Mouse (Mus musculus) left cerebral cortex, adult 9 months (tissue): ENCODE data around the gene Ift52.

ENCODE experiments used
- DNase-seq, 2 experiments: peaks; one replicate each; pipeline ENCODE4 v3.0.0; 2022; ENCODE audit warnings: low spot score in 2 of 2

The Ift52 gene

DNA sequence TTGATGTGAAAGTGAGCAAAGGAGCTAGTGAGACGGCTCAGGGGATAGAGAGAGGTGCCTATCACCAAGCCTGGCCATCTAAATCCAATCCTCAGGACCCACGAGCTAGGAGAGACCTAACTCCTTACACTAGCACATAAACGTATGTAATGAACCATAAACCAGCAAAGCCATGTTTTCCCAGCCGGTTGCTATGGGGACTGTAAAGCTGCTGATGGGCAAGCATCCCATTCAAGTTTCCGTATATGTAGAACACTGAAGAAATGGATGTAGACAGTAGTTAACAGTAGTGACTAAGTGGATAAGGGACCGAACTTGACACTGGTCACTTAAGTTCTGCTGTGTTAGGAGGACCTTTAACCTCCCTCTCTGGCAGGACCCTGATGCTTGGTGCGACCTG lies 56.9 kb downstream of the Ift52 start:
- DNase-seq: peak in 1 of 2 experiments; percentile 23

DNA sequence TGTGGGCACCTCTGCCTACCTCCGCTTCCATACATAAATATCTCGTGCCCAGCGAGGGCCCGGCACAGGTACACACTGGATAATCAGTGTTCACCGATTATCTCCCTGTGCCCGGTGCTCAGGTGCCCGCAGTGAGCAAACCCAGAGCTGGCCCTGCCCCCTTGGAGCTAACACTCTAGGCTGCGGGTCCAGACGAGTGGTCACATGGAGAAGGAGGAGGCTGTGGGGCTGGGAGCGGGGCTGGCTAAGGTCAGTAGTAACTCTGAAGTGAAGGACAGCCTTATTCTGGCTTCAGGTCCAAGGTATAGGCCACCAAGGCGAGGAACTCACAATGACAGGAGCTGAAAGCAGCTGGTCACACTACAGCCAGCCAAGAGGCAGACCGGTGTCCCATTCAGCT lies 57.7 kb downstream of the Ift52 start:
- no peak for DNase-seq

DNA sequence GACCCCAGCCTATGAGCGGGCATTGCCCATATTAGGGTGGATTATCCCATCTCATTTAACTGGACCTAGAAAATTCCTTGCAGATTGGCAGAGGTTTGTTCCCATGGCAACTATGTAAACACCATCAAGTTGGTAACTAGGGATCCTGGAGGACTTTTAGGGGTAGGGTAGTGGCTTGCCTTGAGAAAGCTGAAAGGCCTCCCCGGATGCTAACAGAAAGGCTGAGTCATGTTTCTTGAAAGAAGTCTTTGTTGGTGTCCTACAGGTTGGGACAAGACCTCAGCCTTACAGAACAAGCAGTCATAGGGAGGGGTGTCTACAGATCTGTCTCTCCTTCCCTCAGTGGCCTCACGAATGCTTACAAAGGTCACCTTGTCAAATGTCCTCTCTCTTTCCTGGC lies 58.1 kb downstream of the Ift52 start:
- DNase-seq: no peak

DNA sequence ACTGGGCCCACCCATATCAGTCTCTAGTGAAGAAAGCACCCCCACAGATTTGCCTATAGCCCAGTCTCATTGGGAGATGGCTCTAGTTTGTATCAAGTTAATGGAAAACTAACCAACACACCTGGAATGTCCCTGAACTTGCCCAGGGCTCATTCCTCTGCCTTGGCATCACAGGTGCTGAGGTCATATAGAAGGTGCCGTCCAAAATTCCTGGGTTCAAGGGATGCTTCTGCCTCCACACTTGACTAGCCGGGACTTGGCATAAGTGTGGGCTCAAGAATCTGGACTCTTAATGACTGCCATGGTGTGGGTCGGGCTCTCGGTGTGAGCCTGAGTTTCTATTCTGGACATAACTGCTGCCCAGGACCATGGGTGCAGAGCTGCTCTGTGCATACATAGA lies 61.9 kb downstream of the Ift52 start:
- DNase-seq: no peak

DNA sequence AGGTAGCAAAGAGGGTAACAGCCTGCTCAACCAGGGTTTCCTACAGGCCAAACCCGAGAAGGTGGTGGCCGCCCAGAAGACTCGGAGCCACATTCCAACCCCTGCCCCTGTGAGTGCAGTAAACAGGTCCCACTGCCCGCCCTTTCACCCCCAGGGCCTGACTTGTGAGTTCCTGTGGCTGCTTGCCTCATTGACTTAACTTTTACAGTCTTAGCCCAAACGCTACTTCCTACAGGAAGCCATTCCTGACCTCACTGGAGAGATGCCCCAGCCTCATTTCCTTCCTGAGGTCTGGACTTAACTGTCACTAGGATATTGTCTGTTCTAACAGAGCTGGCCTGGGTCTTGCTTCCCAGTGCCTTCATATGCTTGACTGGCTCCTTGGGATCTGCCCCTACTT lies 65.4 kb downstream of the Ift52 start:
- no peak for DNase-seq

DNA sequence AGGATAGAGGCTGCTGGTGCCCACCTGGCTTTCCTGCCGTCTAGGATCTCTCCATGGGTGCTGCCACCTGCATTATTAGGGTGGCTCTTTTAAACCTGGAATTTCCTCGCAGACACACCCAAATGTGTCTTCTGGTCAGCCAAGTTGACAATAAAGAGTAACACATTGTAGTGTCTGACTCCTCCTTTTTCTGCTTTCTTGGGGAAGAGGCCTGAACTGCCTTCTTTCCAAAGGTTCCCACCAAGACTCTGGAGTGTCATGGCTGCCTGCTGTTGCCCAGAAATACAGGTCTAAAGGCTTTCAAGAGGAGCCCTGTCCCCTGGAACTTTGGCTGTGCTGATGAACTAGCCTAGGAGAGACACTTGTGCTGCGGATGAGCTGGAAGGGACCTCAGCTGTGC lies 67.4 kb downstream of the Ift52 start:
- DNase-seq: no peak

DNA sequence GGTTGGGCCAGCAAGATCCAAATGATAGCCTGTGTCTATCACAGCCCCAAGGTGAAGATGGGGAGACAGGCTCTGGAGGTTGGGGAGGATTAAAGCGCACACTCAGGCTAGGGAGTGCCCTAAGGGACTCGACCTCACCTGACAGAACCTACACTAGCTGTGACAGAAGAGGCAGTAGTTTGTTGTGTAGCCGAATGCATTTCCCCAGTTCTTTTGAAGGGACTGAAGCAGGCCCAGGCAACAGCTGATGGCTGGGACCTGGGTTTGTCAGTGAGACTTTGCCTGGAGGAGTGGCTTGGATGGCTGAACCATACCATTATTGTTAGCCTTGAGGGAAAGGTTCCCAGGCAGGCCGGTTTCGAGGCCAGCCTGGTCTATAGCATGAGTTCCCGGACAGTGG lies 67.9 kb downstream of the Ift52 start:
- no peak for DNase-seq

DNA sequence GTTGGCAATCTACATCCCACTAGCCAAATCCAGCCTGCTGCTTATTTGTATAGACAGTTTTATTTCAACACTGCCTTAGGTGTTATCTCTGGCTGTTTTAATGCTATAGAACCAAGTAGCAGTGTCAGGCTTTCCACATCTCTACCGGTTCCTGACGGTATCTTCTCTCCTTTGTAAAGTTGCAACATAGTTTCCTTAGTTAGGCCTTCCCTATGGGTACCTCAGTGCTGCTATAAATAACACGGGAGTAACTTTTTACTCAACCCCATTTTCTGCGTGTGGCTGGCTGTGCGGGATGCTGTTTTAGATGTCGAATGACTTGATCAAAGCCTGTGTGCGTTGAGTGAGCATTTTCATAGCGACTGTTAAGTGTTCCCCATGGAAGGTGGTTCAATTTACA lies 69.4 kb downstream of the Ift52 start:
- no peak for DNase-seq

DNA sequence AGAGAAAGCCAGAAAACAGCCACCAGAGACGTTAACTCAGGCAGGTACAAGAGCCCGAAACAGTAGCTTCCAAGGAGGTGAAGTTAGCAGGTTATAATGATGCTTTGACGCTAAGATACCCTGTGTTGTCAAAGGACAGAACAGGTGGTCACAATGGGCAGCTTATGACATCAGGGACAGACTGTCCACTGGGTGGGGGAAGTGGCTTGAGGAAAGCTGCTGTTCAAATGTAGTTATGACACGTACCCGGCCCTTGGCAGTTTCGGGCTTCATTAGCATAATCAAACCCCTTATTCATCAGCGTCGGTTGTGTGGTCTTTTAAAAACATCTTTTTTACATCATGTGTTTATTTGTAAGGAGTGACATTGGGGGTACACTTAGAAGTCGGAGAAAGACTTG lies 70.6 kb downstream of the Ift52 start, which contains the start of gene Gtsf1l:
TSS of gene Gtsf1l (minus strand) at position 128 of the 400 bp plus-strand sequence.
- DNase-seq: no peak

DNA sequence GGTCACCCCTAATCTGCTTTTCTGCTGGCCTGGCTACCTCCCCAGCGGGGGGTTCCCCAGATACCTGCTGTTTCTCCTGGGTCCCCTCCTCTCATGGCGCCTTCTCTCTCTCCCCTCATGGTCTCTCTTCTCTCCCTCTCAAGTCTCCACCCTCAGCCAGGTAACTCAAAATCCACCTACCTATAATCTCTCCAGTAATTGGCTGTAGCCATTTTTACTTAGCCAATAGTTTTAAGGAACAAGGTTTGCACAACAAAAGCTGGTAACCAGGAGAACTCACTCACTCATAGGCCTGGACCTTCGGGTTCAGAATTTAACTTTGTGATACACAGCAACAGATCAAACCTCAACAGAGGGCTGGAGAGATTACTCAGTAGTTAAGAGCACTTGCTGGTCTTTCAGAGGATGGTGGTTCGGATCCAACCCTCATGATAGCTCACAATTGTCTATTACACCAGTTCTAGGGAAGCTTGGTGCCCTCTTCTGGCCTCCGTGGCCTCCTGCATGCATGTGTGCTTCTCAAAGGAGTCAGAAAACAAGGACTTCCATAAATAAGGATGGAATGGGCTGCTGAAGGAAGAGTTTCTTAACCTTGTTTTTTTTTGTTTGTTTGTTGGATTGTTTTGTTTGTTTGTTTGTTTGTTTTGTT lies 72.4 kb downstream of the Ift52 start:
- no peak for DNase-seq

DNA sequence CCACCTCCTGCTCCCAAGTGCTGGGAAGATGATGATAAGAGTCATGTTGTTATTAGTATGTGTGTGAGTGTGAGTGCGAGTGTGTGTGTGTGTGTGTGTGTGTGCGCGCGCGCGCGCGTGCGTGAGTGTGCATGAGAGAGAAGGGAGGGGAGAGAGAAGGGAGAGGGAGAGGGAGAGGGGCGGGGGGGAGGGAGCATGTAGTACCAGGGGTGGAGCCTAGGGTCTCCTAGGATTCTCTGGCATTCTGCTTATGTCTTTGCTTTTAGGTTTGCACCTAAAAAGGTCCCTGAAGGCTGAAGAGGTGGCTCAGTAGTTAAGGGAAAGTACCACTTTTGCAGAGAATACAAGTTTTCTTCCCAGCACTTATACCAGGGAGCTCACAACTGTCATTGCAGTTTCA lies 77.8 kb downstream of the Ift52 start:
- no peak for DNase-seq
